Mouse (Mus musculus): ENCODE data around the gene Pgd. TPM values are rescaled to one million over a fixed set of nuclear protein-coding genes. Genes with fewer than 3 reads are reported as not detected.

The Pgd gene
- total RNA-seq (2023), result 42.5 TPM

GRCm38 (mm10) chr4:149166215-149166946 lies at the start of gene Pgd:
Pgd (minus strand) TSS chr4:149166771.

GRCm38 (mm10) chr4:149136982-149137770 lies 29.4 kb downstream of the Pgd start, which contains the start of gene Cenps:
Cenps (minus strand) TSS chr4:149137629.

GRCm38 (mm10) chr4:149126663-149127062 lies 39.9 kb downstream of the Pgd start, which contains the start of gene Cort:
Cort (minus strand) TSS chr4:149126763.

GRCm38 (mm10) chr4:149103875-149104561 lies 62.6 kb downstream of the Pgd start, which contains the start of gene Dffa:
Dffa (plus strand) TSS chr4:149104146.

Other genes with a start within 250 kb of the Pgd start
- gene Pex14, start 66.9 kb downstream of the Pgd start, total RNA-seq (2023), result 29.0 TPM
- gene Dffa, start 62.6 kb downstream of the Pgd start, total RNA-seq (2023), result 32.2 TPM
- gene Cort, start 40.0 kb downstream of the Pgd start, total RNA-seq (2023), result 1.1 TPM
- 8.7 TPM for gene Cenps, start 29.1 kb downstream of the Pgd start, total RNA-seq (2023)
- gene Kif1b, start 140.9 kb upstream of the Pgd start, total RNA-seq (2023), result 36.1 TPM